Mouse (Mus musculus) ES-Bruce4 (cell line): Measurements from ENCODE around the gene Tbc1d10c. TPM values are rescaled to one million over a fixed set of nuclear protein-coding genes. Genes with fewer than 3 reads are reported as not detected.

Experiments
- H3K27ac ChIP-seq: 2 replicates; pipeline ENCODE4 v1.5.1; 2012; ENCODE audit warnings: low read length, inconsistent platforms; ENCODE audit not compliant: insufficient read depth
- H3K27me3 ChIP-seq: 2 replicates; pipeline ENCODE4 v1.6.1; 2012; ENCODE audit warnings: mild to moderate bottlenecking, low read length, inconsistent platforms; ENCODE audit not compliant: control insufficient read depth, poor library complexity, insufficient read depth, severe bottlenecking
- H3K36me3 ChIP-seq: 2 replicates; pipeline ENCODE4 v1.6.1; 2012; ENCODE audit warnings: inconsistent platforms, mild to moderate bottlenecking, low read length, moderate library complexity; ENCODE audit not compliant: control insufficient read depth, poor library complexity, insufficient read depth, severe bottlenecking
- H3K4me1 ChIP-seq: one replicate; pipeline ENCODE4 v1.8.1; 2011; ENCODE audit warnings: low read length; ENCODE audit not compliant: control insufficient read depth, insufficient read depth
- H3K4me3 ChIP-seq: 2 replicates; pipeline ENCODE4 v1.5.1; 2011; ENCODE audit warnings: low read depth, mild to moderate bottlenecking, low read length
- H3K9ac ChIP-seq: 2 replicates; pipeline ENCODE4 v1.6.1; 2012; ENCODE audit warnings: low read depth, mild to moderate bottlenecking, inconsistent platforms; ENCODE audit not compliant: poor library complexity, severe bottlenecking
- H3K9me3 ChIP-seq: replicated peaks from 2 replicates; pipeline ENCODE4 v1.6.1; 2012; ENCODE audit warnings: mild to moderate bottlenecking, low read length, inconsistent platforms; ENCODE audit not compliant: control insufficient read depth, poor library complexity, insufficient read depth, severe bottlenecking
- CTCF ChIP-seq: IDR thresholded peaks from one replicate; pipeline ENCODE4 v1.8.1; 2011; ENCODE audit warnings: low read depth, low read length
- EP300 ChIP-seq: IDR thresholded peaks from 2 replicates; pipeline ENCODE4 v1.6.1; 2011; ENCODE audit warnings: low read depth, low read length; ENCODE audit not compliant: insufficient read depth
- POLR2A ChIP-seq: IDR thresholded peaks from one replicate; pipeline ENCODE4 v1.8.1; 2011; ENCODE audit warnings: low read length; ENCODE audit not compliant: insufficient read depth
- polyA plus RNA-seq: library from polyadenylated mRNA; stranded (reverse); fragments of >200 nt; gene quantifications from 2 replicates; pipeline ENCODE4 v1.2.4, GENCODE M21; 2011; ENCODE audit warnings: low read depth; ENCODE audit not compliant: missing spikeins, insufficient read depth, insufficient read length

Gene Tbc1d10c
- polyA plus RNA-seq, 1 experiment: 1.2 TPM

DNA sequence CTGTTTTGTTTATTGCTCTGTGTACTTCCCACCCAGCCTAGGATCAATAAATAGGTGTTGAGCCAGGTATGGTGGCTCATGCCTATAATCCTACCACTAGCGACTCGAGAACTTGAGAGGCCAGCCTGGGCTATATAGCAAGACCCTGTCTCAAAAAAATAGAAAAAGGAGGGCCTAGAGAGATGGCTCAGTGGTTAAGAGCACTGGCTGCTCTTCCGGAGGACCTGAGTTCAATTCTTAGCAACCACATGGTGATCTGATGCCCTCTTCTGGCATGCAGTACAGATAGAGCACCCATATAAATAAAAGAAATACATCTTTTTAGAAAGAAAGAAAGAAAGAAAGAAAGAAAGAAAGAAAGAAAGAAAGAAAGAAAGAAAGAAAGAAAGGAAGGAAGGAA lies 12.1 kb upstream of the Tbc1d10c start:
- Histone ChIP-seq H3K4me3 (no peak overlapping the region), H3K36me3 (peaks cover 15% of the 10 kb centered on the region), H3K27ac (no peak overlapping the region), H3K4me1 (no peaks in the 10 kb centered on the region), H3K9ac (no peak overlapping the region), H3K9me3 (no peaks in the 10 kb centered on the region), H3K27me3 (no peaks in the 10 kb centered on the region)
- TF ChIP-seq POLR2A (no peak), CTCF (no peak), EP300 (no peak)

DNA sequence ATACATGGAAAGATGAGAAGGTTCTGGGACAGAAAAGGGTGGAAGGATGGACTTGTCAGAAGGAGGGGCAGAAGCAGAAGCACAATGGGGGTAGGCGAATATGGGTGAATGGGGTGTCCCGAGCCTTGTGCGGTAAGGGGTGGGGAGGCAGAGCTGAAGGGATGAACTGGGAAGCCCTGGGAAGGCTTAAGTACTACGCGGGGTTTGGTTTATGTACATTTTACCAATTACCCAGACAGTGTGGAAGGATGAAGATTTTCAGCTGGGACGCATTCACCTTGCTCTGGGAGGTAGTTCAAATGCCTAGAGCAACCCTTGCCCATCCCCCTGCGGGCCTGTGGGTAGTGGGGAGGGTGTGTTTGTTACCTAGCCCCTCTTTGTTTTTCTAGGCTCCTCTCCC lies 11.1 kb upstream of the Tbc1d10c start:
- Histone ChIP-seq H3K4me1 (no peaks in the 10 kb centered on the region), H3K9ac (peak overlapping the region; percentile 69), H3K36me3 (peaks cover 20% of the 10 kb centered on the region), H3K9me3 (no peaks in the 10 kb centered on the region), H3K27me3 (no peaks in the 10 kb centered on the region), H3K4me3 (peak overlapping the region; percentile 86), H3K27ac (peak overlapping the region; percentile 22)
- TF ChIP-seq CTCF: no peak
- TF ChIP-seq EP300: no peak
- no peak for TF ChIP-seq POLR2A

DNA sequence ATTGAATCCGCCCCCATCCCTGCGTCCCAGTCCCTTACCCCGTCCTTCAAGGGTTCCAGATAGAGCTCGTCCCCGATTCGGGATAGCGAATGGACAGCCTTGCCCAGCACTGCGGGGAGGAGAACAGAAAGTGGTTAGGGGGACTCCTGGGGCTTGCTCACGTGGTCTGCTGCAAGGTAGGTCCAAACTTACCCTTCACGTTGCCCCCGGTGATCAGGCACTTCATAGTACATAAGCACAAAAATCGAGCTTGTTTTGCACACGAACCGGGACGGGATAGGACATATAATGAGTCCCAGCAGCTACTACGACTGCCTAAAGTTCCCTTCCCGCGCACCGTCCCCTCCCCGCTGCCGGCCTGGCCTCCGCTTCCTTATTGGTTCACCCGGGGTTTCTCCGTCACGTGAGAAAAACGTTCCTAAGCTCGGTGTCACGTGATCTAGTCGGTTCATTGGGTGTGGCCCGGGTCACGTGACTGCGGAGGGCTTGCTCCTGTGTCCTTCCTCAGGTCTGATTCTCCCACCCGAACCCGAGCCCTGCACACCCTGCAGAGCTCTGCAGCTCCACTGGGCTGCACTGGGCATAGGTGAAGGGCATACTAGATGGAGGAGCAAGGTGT lies 10.3 kb upstream of the Tbc1d10c start, which contains the start of gene Rad9a:
Gene Rad9a, minus strand, starts transcription at position 372 of the 619 bp plus-strand sequence.
- TF ChIP-seq EP300 (peak; percentile 19; the same call in 1 of the 2 replicates), CTCF (no peak), POLR2A (no peak)

DNA sequence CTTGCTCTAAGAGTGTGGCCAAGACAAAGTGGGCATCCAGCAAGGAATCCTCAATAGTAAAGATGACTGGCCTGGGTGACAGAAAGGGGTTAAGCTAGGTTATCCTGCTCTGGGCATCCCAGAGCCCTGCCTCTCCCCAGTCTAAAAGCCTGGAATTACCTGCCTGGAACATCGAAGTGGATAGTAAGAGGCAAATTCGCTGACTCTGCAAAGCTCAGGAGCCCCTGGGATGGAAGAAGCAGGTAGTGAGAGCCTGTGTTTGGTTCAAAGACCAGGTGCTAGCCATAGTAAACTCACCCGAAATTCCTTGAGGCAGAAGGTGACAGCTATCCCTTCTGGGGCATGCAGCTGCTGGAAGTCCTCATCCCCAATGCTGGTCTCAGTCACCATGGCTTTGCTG lies 6.1 kb upstream of the Tbc1d10c start:
- Histone ChIP-seq H3K4me1 (no peaks in the 10 kb centered on the region), H3K27me3 (no peaks in the 10 kb centered on the region), H3K9me3 (no peaks in the 10 kb centered on the region), H3K4me3 (no peak overlapping the region), H3K27ac (no peak overlapping the region), H3K36me3 (peaks cover 58% of the 10 kb centered on the region), H3K9ac (no peak overlapping the region)
- TF ChIP-seq EP300: no peak
- TF ChIP-seq CTCF: no peak
- no peak for TF ChIP-seq POLR2A

More for the DNA sequence above, 10.3 kb upstream of the Tbc1d10c start, which contains the start of gene Rad9a:
- H3K4me1 ChIP-seq: no peaks in the 10 kb centered on the region
- no peaks in the 10 kb centered on the region for H3K9me3 ChIP-seq
- H3K27ac ChIP-seq: peak within 1 kb of the TSS; percentile 22
- peak within 1 kb of the TSS; percentile 86 for H3K4me3 ChIP-seq
- H3K27me3 ChIP-seq: no peaks in the 10 kb centered on the region
- peaks cover 27% of the 10 kb centered on the region for H3K36me3 ChIP-seq
- peak within 1 kb of the TSS; percentile 69 for H3K9ac ChIP-seq

DNA sequence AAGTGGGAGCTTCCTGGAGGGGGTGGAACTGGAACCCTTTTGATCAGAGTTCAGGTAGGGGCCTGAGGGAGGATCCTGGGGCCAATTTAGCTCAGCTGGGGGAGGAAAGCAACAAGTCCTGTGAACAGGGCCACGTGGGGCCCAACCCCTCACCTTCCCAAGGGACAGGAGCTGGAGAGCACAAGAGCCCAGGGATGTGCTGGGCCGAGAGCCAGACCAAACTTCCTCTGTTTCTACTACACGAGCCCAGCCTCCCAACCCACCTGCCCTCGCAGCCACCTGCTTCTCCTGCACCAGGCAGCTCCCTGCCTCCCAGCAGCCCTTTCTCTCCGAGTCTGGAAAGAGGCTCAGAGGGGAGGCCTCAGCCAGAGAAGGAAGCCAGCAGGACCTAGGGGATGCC lies 5.5 kb upstream of the Tbc1d10c start:
- Histone ChIP-seq H3K4me3 (no peak overlapping the region), H3K36me3 (peaks cover 58% of the 10 kb centered on the region), H3K27ac (no peak overlapping the region), H3K9ac (no peak overlapping the region), H3K27me3 (no peaks in the 10 kb centered on the region), H3K9me3 (no peaks in the 10 kb centered on the region), H3K4me1 (no peaks in the 10 kb centered on the region)
- no peak for TF ChIP-seq EP300
- no peak for TF ChIP-seq POLR2A
- no peak for TF ChIP-seq CTCF

DNA sequence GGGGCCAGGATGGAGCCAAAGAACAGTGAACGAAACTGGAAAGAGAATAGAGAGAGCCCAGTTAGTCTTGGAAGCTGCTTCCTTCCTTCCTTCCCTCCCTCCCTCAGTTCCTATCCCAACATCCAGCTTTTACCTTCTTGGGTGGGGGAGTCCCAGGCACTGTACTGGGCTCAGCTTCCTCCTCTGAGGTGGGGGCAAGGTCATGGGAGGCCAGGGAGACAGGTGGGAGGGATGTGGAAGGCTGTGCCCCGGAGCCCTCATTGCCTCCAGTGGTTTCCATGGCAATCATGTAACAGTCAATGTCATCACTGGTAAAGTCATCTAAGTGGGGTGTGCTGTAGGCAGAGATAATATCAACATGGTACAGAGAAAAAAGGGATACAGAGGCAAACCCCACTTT lies 5.0 kb upstream of the Tbc1d10c start:
- Histone ChIP-seq H3K4me1 (no peaks in the 10 kb centered on the region), H3K9ac (no peak overlapping the region), H3K27ac (no peak overlapping the region), H3K4me3 (no peak overlapping the region), H3K9me3 (no peaks in the 10 kb centered on the region), H3K27me3 (no peaks in the 10 kb centered on the region), H3K36me3 (peaks cover 58% of the 10 kb centered on the region)
- TF ChIP-seq EP300: no peak
- TF ChIP-seq CTCF: no peak
- no peak for TF ChIP-seq POLR2A
